Mouse (Mus musculus): ENCODE results near the gene Gpr34.

Gene Gpr34

GRCm38 (mm10) chrX:13670342-13670741 lies 38.5 kb downstream of the Gpr34 start:
- DNase-seq (ENCODE audit: low spot score) = no peak

- DNase-seq (ENCODE audit: low spot score) = no peak
Measured at GRCm38 (mm10) chrX:13673001-13673400, 41.1 kb downstream of the Gpr34 start.

- no peak for DNase-seq (ENCODE audit: low spot score)
Measured at GRCm38 (mm10) chrX:13681748-13682147, 49.9 kb downstream of the Gpr34 start.

- no peak for DNase-seq (ENCODE audit: low spot score)
Measured at GRCm38 (mm10) chrX:13686589-13686988, 54.7 kb downstream of the Gpr34 start.

- no peak for DNase-seq (ENCODE audit: low spot score)
Measured at GRCm38 (mm10) chrX:13688356-13688755, 56.5 kb downstream of the Gpr34 start.
